Comparison of ENCODE assay signal across 10 mouse cellular contexts in the genomic region with DNA sequence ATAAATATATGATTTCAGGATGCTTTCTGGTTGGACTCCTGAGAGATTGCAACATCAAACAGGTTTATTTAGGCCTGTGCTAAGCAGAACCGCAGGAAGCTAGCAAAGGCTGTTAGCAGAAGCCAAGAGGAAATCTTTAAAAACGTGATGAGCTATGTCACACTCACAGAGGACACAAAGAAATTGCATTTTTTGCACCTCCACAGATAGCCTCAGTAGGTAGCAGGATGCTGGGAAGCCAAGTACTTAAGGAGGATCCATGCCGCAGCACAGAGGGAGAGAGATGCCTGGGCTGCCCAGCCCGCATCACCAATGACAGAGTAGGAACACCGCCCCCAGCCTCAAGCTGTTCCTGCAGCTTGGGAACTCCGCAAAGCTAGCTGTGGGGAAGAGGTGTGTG.
DNase-seq lines count a peak whose midpoint lies in the region; ATAC-seq lines count a peak whose summit lies in the region.
"Had no signal": no experiment of that assay in that cellular context is flagged by ENCODE, and none has a peak within 500 bp of the region (broad histone marks: within the 10 kb centered on the region; RNA-seq: fewer than 3 reads in every experiment).

No protein-coding gene starts in this region.

- no peak overlapping the region for H3K9ac ChIP-seq in kidney, embryonic 15.5 days
- no peak overlapping the region for H3K9ac ChIP-seq in hindbrain, embryonic 12.5 days
- no peak overlapping the region for H3K9ac ChIP-seq in limb, embryonic 11.5 days (ENCODE audit: low read length)

- H3K4me3 ChIP-seq in kidney, embryonic 15.5 days (replicated peaks): no peak overlapping the region
- no peak overlapping the region for H3K4me3 ChIP-seq in hindbrain, embryonic 12.5 days
- H3K4me3 ChIP-seq in limb, embryonic 11.5 days (ENCODE audit: low read depth, low read length): no peak overlapping the region

- peaks cover 17% of the 10 kb centered on the region for H3K4me1 ChIP-seq in kidney, embryonic 15.5 days
- peaks cover 13% of the 10 kb centered on the region for H3K4me1 ChIP-seq in hindbrain, embryonic 12.5 days
- H3K4me1 ChIP-seq in limb, embryonic 11.5 days (ENCODE audit: control insufficient read depth, insufficient read depth, low read length): no peaks in the 10 kb centered on the region

- 0 out of 2 replicates have a peak overlapping the region, but pooled peaks have one; percentile 14 for H3K4me2 ChIP-seq in kidney, embryonic 15.5 days
- H3K4me2 ChIP-seq in hindbrain, embryonic 12.5 days (replicated peaks): peak overlapping the region; percentile 6; the same call in 1 of the 2 replicates
- no peak overlapping the region for H3K4me2 ChIP-seq in limb, embryonic 11.5 days (ENCODE audit: low read depth, severe bottlenecking)

- H3K9me3 ChIP-seq in kidney, embryonic 15.5 days (replicated peaks): no peaks in the 10 kb centered on the region
- no peaks in the 10 kb centered on the region for H3K9me3 ChIP-seq in hindbrain, embryonic 12.5 days (replicated peaks)
- H3K9me3 ChIP-seq in limb, embryonic 11.5 days (ENCODE audit: control insufficient read depth, low read length): no peaks in the 10 kb centered on the region

- WGBS in kidney, embryonic 15.5 days: 14% methylated on average over 6 of the region's 6 CpGs
- 16% methylated on average over 6 of the region's 6 CpGs for WGBS in hindbrain, embryonic 12.5 days
- 12% methylated on average over 6 of the region's 6 CpGs for WGBS in limb, embryonic 11.5 days

- H3K27ac ChIP-seq in kidney, embryonic 15.5 days: no peak overlapping the region
- peak overlapping the region; percentile 23; the same call in 1 of the 2 replicates for H3K27ac ChIP-seq in hindbrain, embryonic 12.5 days
- no peak overlapping the region for H3K27ac ChIP-seq in limb, embryonic 11.5 days (replicated peaks; ENCODE audit: low read depth, low read length)

- no peaks in the 10 kb centered on the region for H3K36me3 ChIP-seq in kidney, embryonic 15.5 days
- H3K36me3 ChIP-seq in hindbrain, embryonic 12.5 days: no peaks in the 10 kb centered on the region
- no peaks in the 10 kb centered on the region for H3K36me3 ChIP-seq in limb, embryonic 11.5 days (ENCODE audit: control insufficient read depth, insufficient read depth, low read length)

- DNase-seq in kidney, postnatal 36 days: no peak
- peak; percentile 44 for DNase-seq in limb, embryonic 11.5 days (ENCODE audit: low spot score)
- DNase-seq in right cerebral cortex, postnatal 14 days: peak; percentile 80
- DNase-seq in urinary bladder, adult 18-20 months (ENCODE audit: low spot score in 2 of 2): no peak
- no peak for DNase-seq in Muller cell, postnatal 12 days (ENCODE audit: inconsistent ontology term)
- DNase-seq in spleen, postnatal 10 days (ENCODE audit: low spot score in 2 of 2): no peak
- DNase-seq: cerebellum, adult 9-10 months had no signal

- no peaks in the 10 kb centered on the region for H3K27me3 ChIP-seq in kidney, embryonic 15.5 days
- H3K27me3 ChIP-seq in hindbrain, embryonic 12.5 days: no peaks in the 10 kb centered on the region
- H3K27me3 ChIP-seq in limb, embryonic 11.5 days (ENCODE audit: control insufficient read depth, insufficient read depth, low read length): no peaks in the 10 kb centered on the region
- H3K27me3 ChIP-seq: CH12.LX had no signal

- ATAC-seq in kidney, embryonic 15.5 days (replicated peaks; ENCODE audit: low FRiP score): 0 out of 2 replicates have a peak, but pooled peaks have one; percentile 53
- ATAC-seq in hindbrain, embryonic 12.5 days (ENCODE audit: low FRiP score): peak; percentile 88
- no peak for ATAC-seq in limb, embryonic 11.5 days (ENCODE audit: insufficient number of reproducible peaks, low FRiP score, low TSS enrichment, low read depth)

Comparison
In these comparisons a context has a peak if more than half of its experiments do, and no peak if none do; other contexts are left out.
1. DNase-seq: peak in limb, embryonic 11.5 days (single experiment) and right cerebral cortex, postnatal 14 days (single experiment); none in kidney, postnatal 36 days (0 of 2), urinary bladder, adult 18-20 months (0 of 2), Muller cell, postnatal 12 days (single experiment) and spleen, postnatal 10 days (0 of 2).